Mouse (Mus musculus) liver, postnatal 0 days (tissue): Measurements from ENCODE around the gene Satb2. TPM values are rescaled to one million over a fixed set of nuclear protein-coding genes. Genes with fewer than 3 reads are reported as not detected.

Experiments used
- ATAC-seq: fragments of 200-750 bp; cut with Nextera tagmentation; 2 replicates; pipeline ENCODE4 v1.8.0; 2017; ENCODE audit warnings: mild to moderate bottlenecking, moderate library complexity
- DNase-seq: peaks from one replicate; pipeline ENCODE4 v3.0.0-alpha.2; 2016
- H3K27ac ChIP-seq: fragments of 300-500 bp; sonication (generic); 2 replicates; pipeline ENCODE4 v1.5.1; 2014; ENCODE audit warnings: antibody characterized with exemption, moderate library complexity, mild to moderate bottlenecking, low read depth
- H3K27me3 ChIP-seq: fragments of 300-500 bp; sonication (generic); 2 replicates; pipeline ENCODE4 v1.6.1; 2014; ENCODE audit warnings: low read length, control low read depth, mixed read lengths; ENCODE audit not compliant: insufficient read depth
- H3K36me3 ChIP-seq: fragments of 300-500 bp; sonication (generic); replicated peaks from 2 replicates; pipeline ENCODE4 v1.6.1; 2014; ENCODE audit warnings: mild to moderate bottlenecking, control low read depth, low read length, moderate library complexity, mixed read lengths; ENCODE audit not compliant: insufficient read depth
- H3K4me1 ChIP-seq: fragments of 300-500 bp; sonication (generic); 2 replicates; pipeline ENCODE4 v1.6.1; 2014; ENCODE audit warnings: antibody characterized with exemption, mild to moderate bottlenecking, control low read depth; ENCODE audit not compliant: insufficient read depth
- H3K4me2 ChIP-seq: fragments of 300-500 bp; sonication (generic); 2 replicates; pipeline ENCODE4 v1.6.1; 2014; ENCODE audit warnings: low read depth, mild to moderate bottlenecking, low read length, moderate library complexity, mixed read lengths
- H3K4me3 ChIP-seq: fragments of 300-500 bp; sonication (generic); 2 replicates; pipeline ENCODE4 v1.5.1; 2014; ENCODE audit warnings: low read depth, low read length
- H3K9ac ChIP-seq: fragments of 300-500 bp; sonication (generic); replicated peaks from 2 replicates; pipeline ENCODE4 v1.6.1; 2014; ENCODE audit warnings: mild to moderate bottlenecking, moderate library complexity
- H3K9me3 ChIP-seq: fragments of 300-500 bp; sonication (generic); 2 replicates; pipeline ENCODE4 v1.6.1; 2016; ENCODE audit warnings: mild to moderate bottlenecking, control low read depth, low read length, mixed read lengths
- CTCF ChIP-seq: sonication (generic); IDR thresholded peaks from 2 replicates; pipeline ENCODE4 v1.5.1; 2016; ENCODE audit warnings: antibody characterized with exemption, low read depth
- EP300 ChIP-seq: IDR thresholded peaks from 2 replicates; pipeline ENCODE4 v1.6.1; 2016; ENCODE audit warnings: antibody characterized with exemption, low read depth, mild to moderate bottlenecking
- WGBS: fragments of 180-500 bp; shearing (Covaris S2); extraction: QIAGEN DNeasy Blood & Tissue Kit; methylation state at CpG from one replicate; pipeline ENCODE4 v1.1.7; 2014; ENCODE audit not compliant: insufficient replicate concordance; 5-methylcytosine and 5-hydroxymethylcytosine counted together
- polyA plus RNA-seq: library from polyadenylated mRNA; unstranded; fragments of >200 nt; fragmentation: Nextera tagmentation; extraction: Ambion mirVana; gene quantifications from 2 replicates; pipeline ENCODE4 v1.2.1, GENCODE M21; 2015

Gene Satb2
- polyA plus RNA-seq, 1 experiment from 2014 or later = 0.11 TPM

DNA sequence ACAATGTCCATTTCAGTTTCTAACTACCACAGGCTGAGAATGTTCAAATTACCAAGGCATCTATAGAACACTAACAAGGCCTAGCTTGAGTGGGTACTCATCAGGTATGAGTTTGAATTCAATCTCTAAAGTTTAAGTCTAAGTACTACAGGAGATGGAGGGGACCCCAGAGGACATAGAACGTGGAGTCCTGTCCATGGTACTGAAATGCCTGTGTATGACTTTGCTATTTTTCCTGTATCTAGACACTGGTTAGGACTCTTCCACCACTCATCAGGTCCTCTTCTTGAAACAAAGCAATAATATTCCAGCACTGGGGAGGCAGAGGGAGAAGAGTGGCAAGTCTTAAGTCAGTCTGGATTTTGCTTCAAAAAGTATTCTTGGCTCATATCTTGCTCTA is 139.5 kb downstream of the Satb2 start:
- no peaks in the 10 kb centered on the region for H3K27me3 ChIP-seq
- H3K36me3 ChIP-seq = no peaks in the 10 kb centered on the region
- H3K9me3 ChIP-seq = no peaks in the 10 kb centered on the region
- H3K4me2 ChIP-seq = no peak overlapping the region
- H3K27ac ChIP-seq = no peak overlapping the region
- H3K4me1 ChIP-seq = no peaks in the 10 kb centered on the region
- DNase-seq = no peak
- no peak for ATAC-seq
- WGBS = 25% methylated on average over 1 of the region's 1 CpGs
- no peak overlapping the region for H3K4me3 ChIP-seq
- no peak for TF ChIP-seq CTCF
- TF ChIP-seq EP300 = no peak
- no peak overlapping the region for H3K9ac ChIP-seq

DNA sequence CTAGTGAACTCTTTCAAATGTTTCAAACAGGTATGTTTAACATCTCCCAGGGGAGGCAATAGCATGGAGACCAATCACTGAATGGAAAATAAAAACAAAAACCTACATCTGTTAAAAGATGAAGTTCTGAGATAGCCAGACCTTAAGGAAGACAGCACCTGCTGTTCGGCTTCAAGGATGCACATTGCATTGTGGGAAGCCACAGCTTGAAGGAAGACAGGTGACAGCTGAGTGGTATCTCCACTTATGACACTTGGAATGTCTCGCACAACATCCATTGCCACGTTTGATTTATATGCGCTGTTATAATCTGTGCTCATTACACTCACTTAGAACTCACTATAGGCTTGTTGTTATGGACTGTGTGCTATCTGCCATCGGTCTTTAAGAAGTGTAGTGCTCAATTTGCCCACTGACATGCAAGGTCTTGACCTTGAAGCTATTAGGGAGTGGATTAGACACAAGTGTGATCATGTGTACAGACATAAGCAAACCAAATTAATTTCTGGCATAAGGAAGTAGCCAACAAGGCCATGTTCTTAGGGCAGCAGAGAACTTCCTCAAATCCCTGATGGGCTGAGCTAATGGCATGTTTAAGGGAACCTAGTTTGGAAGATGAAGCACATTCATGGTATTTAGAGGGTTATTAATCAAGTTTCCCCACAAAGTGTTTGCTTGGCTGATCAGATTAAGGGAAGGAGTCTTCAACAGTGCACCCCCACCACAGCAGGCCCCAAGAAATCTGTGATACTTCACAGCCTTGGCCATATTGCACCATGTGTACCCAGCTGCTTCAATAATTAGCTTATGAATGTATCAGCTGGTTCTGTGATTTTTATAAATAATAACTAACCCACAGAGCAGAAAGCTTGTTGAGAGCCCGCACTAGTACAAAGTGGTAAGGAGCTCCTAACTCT is 144.2 kb downstream of the Satb2 start:
- H3K4me2 ChIP-seq = no peak overlapping the region
- no peaks in the 10 kb centered on the region for H3K9me3 ChIP-seq
- no peaks in the 10 kb centered on the region for H3K36me3 ChIP-seq
- no peaks in the 10 kb centered on the region for H3K27me3 ChIP-seq
- no peaks in the 10 kb centered on the region for H3K4me1 ChIP-seq
- 0 out of 2 replicates have a peak, but pooled peaks have one; percentile 27 for ATAC-seq
- no peak overlapping the region for H3K4me3 ChIP-seq
- TF ChIP-seq EP300 = no peak
- no peak for TF ChIP-seq CTCF
- WGBS = 73% methylated on average over 6 of the region's 6 CpGs
- H3K27ac ChIP-seq = no peak overlapping the region
- H3K9ac ChIP-seq = no peak overlapping the region
- no peak for DNase-seq

- H3K36me3 ChIP-seq = no peaks in the 10 kb centered on the region
- no peak overlapping the region for H3K4me3 ChIP-seq
- ATAC-seq = peak; percentile 41; the same call in 1 of the 2 replicates
- no peaks in the 10 kb centered on the region for H3K9me3 ChIP-seq
- DNase-seq = peak; percentile 30
- H3K4me2 ChIP-seq = no peak overlapping the region
- TF ChIP-seq CTCF (no peak), EP300 (no peak)
- H3K9ac ChIP-seq = no peak overlapping the region
- no peaks in the 10 kb centered on the region for H3K4me1 ChIP-seq
- 67% methylated on average over 6 of the region's 6 CpGs for WGBS
- H3K27ac ChIP-seq = peak overlapping the region; percentile 60
- no peaks in the 10 kb centered on the region for H3K27me3 ChIP-seq
These were observed 145.1 kb downstream of the Satb2 start for GRCm38 (mm10) chr1:56833307-56833706.

DNA sequence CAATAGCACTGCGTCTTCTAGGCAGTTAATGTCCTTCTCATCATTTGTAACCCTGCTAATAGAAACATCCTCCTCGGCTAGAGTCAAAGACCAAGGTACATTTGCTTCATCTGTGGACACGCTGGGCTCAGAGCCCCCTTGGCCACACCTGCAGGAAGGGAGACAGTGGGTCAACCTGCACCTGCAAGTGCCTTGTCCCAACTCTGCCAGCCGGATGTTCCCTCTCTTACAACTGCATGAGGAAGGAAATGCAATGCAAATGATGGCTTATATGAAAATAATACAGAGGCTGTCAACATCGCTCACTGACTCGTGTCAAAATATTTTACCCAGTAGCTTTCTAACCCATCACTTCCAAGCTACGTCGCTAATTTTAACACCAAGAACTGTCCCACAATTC is 145.7 kb downstream of the Satb2 start:
- no peak overlapping the region for H3K4me2 ChIP-seq
- H3K4me3 ChIP-seq = no peak overlapping the region
- 69% methylated on average over 8 of the region's 8 CpGs for WGBS
- TF ChIP-seq EP300 (no peak), CTCF (no peak)
- H3K9ac ChIP-seq = no peak overlapping the region
- H3K36me3 ChIP-seq = no peaks in the 10 kb centered on the region
- peak overlapping the region; percentile 60 for H3K27ac ChIP-seq
- no peaks in the 10 kb centered on the region for H3K27me3 ChIP-seq
- H3K9me3 ChIP-seq = no peaks in the 10 kb centered on the region
- peak; percentile 45; the same call in 1 of the 2 replicates for ATAC-seq
- H3K4me1 ChIP-seq = no peaks in the 10 kb centered on the region
- DNase-seq = peak; percentile 16

GRCm38 (mm10) chr1:56822735-56823134 is 155.7 kb downstream of the Satb2 start:
- no peak overlapping the region for H3K9ac ChIP-seq
- no peaks in the 10 kb centered on the region for H3K9me3 ChIP-seq
- TF ChIP-seq CTCF (no peak), EP300 (no peak)
- no peak overlapping the region for H3K4me3 ChIP-seq
- no peaks in the 10 kb centered on the region for H3K4me1 ChIP-seq
- H3K4me2 ChIP-seq = no peak overlapping the region
- H3K36me3 ChIP-seq = no peaks in the 10 kb centered on the region
- ATAC-seq (no peak), DNase-seq (no peak)
- no peak overlapping the region for H3K27ac ChIP-seq
- 80% methylated on average over 5 of the region's 5 CpGs for WGBS
- H3K27me3 ChIP-seq = no peaks in the 10 kb centered on the region

DNA sequence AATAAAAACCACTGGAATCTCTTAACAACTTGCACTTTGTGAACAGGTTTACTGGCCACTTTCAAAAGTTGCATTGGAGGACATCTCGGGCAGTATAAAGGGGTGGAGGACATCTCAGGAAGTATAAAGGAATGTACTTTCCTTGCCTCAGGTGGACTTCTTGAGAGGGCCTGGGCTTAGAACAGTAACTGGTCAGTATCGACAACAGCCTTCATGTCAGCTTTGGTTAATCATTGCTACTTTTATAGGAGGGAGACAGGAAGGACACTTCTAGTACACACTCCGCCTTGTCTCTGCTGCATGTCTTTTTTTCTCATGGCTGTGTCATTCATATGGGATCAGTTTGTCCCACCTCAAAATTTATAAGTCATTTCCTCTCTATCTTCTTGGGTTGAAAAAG is 156.4 kb downstream of the Satb2 start:
- WGBS = 68% methylated on average over 3 of the region's 3 CpGs
- H3K4me2 ChIP-seq = no peak overlapping the region
- H3K4me1 ChIP-seq = no peaks in the 10 kb centered on the region
- no peaks in the 10 kb centered on the region for H3K36me3 ChIP-seq
- no peak overlapping the region for H3K4me3 ChIP-seq
- TF ChIP-seq CTCF = no peak
- no peak for TF ChIP-seq EP300
- ATAC-seq (no peak), DNase-seq (no peak)
- H3K9me3 ChIP-seq = no peaks in the 10 kb centered on the region
- H3K27ac ChIP-seq = no peak overlapping the region
- H3K27me3 ChIP-seq = no peaks in the 10 kb centered on the region
- no peak overlapping the region for H3K9ac ChIP-seq
